15 mouse cellular contexts compared by ENCODE assay signal in the genomic region with DNA sequence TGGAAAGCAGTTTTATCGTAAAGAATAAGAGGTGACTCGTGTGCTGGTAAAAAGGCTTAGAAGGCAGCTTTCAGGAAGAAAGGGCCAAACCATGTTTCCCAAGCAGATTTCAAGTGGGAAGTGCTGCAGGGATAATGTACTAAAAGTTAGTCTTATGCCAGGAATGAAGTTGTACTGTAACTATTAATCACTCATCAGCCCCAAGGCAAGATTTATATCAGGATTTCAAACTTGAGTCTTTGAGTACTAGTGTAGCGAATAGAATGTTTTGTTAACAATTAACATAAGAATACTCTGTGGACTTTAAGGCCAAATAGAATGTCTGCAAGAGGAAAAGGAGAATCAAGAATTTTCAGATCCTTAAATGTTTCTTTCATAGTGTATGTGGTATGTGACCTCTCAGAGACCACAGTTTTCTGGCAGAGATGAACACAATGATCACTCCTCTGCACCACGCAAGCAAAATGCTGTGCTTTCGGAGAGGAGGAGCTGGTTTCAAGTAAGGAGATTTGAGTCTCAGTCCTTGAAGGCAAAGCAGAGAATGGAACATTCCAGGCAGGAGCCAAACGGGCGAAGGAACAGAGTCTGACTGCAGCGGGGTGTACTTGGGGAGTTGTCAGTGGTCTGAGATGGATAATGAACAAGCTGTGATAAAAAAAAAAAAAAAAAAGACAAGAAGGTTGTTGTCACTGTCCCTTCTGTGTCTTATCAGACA. TPM values are rescaled to one million over a fixed set of nuclear protein-coding genes. Genes with fewer than 3 reads are reported as not detected.
DNase-seq lines count a peak whose midpoint lies in the region; ATAC-seq and TF ChIP-seq lines count a peak whose summit lies in the region.
"Had no signal": no experiment of that assay in that cellular context is flagged by ENCODE, and none has a peak within 500 bp of the region (broad histone marks: within the 10 kb centered on the region; RNA-seq: fewer than 3 reads in every experiment).

No protein-coding gene starts in this region.

- intact Hi-C loops in left cerebral cortex, postnatal 36 days (cut with DNase I): no loop called here

- no peaks in the 10 kb centered on the region for H3K36me3 ChIP-seq in stomach, embryonic 15.5 days
- H3K36me3 ChIP-seq in stomach, postnatal 0 days (ENCODE audit: control insufficient read depth, insufficient read depth, low read length): no peaks in the 10 kb centered on the region
- no peaks in the 10 kb centered on the region for H3K36me3 ChIP-seq in midbrain, embryonic 15.5 days (replicated peaks)
- H3K36me3 ChIP-seq: heart, embryonic 12.5 days; hindbrain, embryonic 12.5 days; neural tube, embryonic 13.5 days had no signal

- 54% methylated on average over 8 of the region's 8 CpGs for WGBS in stomach, embryonic 15.5 days
- WGBS in stomach, postnatal 0 days: 45% methylated on average over 8 of the region's 8 CpGs
- WGBS in midbrain, embryonic 15.5 days: 79% methylated on average over 8 of the region's 8 CpGs

- TF ChIP-seq CTCF in stomach, postnatal 0 days (IDR thresholded peaks at IDR 0.05; ENCODE audit: low read depth): no peak

- 0 out of 2 replicates have a peak overlapping the region, but pooled peaks have one; percentile 26 for H3K27ac ChIP-seq in stomach, embryonic 15.5 days
- no peak overlapping the region for H3K27ac ChIP-seq in stomach, postnatal 0 days (replicated peaks)
- H3K27ac ChIP-seq in midbrain, embryonic 15.5 days: no peak overlapping the region
- H3K27ac ChIP-seq: hindbrain, embryonic 12.5 days; macrophage; neural tube, embryonic 13.5 days had no signal

- TF ChIP-seq EP300 in stomach, postnatal 0 days (optimal IDR thresholded peaks at IDR 0.05): no peak

- H3K9me3 ChIP-seq in stomach, embryonic 15.5 days: no peaks in the 10 kb centered on the region
- H3K9me3 ChIP-seq in stomach, postnatal 0 days (ENCODE audit: control insufficient read depth, low read length): no peaks in the 10 kb centered on the region
- H3K9me3 ChIP-seq in midbrain, embryonic 15.5 days: no peaks in the 10 kb centered on the region
- H3K9me3 ChIP-seq: heart, embryonic 12.5 days; hindbrain, embryonic 12.5 days; neural tube, embryonic 13.5 days had no signal

- H3K4me1 ChIP-seq in stomach, embryonic 15.5 days: no peaks in the 10 kb centered on the region
- no peaks in the 10 kb centered on the region for H3K4me1 ChIP-seq in stomach, postnatal 0 days (replicated peaks; ENCODE audit: control insufficient read depth, insufficient read depth)
- H3K4me1 ChIP-seq in midbrain, embryonic 15.5 days: peaks cover 6% of the 10 kb centered on the region; the same call in 1 of the 2 replicates
- H3K4me1 ChIP-seq: heart, embryonic 12.5 days had no signal

- ATAC-seq in stomach, embryonic 15.5 days (ENCODE audit: insufficient read depth, low FRiP score, low read depth): no peak
- ATAC-seq in stomach, postnatal 0 days (ENCODE audit: low FRiP score, low TSS enrichment): no peak
- no peak for ATAC-seq in midbrain, embryonic 15.5 days (replicated peaks)
- ATAC-seq: intestine, embryonic 16.5 days; midbrain, embryonic 16.5 days had no signal

- no peak overlapping the region for H3K9ac ChIP-seq in stomach, embryonic 15.5 days
- no peak overlapping the region for H3K9ac ChIP-seq in stomach, postnatal 0 days (ENCODE audit: low read length)
- no peak overlapping the region for H3K9ac ChIP-seq in midbrain, embryonic 15.5 days
- H3K9ac ChIP-seq: heart, embryonic 12.5 days; hindbrain, embryonic 12.5 days; neural tube, embryonic 13.5 days had no signal

- no peak overlapping the region for H3K4me3 ChIP-seq in stomach, embryonic 15.5 days (replicated peaks)
- no peak overlapping the region for H3K4me3 ChIP-seq in stomach, postnatal 0 days (ENCODE audit: low read depth, low read length)
- H3K4me3 ChIP-seq in midbrain, embryonic 15.5 days: no peak overlapping the region
- H3K4me3 ChIP-seq: heart, embryonic 12.5 days; hindbrain, embryonic 12.5 days; neural tube, embryonic 13.5 days had no signal

- no peak for DNase-seq in stomach, postnatal 0 days (ENCODE audit: low spot score)
- peak; percentile 26 for DNase-seq in kidney, adult 11 months
- DNase-seq in kidney, postnatal 10 days: peak; percentile 36
- DNase-seq in left cerebral cortex, postnatal 36 days (ENCODE audit: low spot score in 2 of 2): no peak
- no peak for DNase-seq in layer of hippocampus, postnatal 36 days
- DNase-seq: cerebellum, adult 11 months; thymus, postnatal 14 days had no signal

- H3K27me3 ChIP-seq in stomach, embryonic 15.5 days (replicated peaks): no peaks in the 10 kb centered on the region; the same call in 1 of the 2 replicates
- no peaks in the 10 kb centered on the region for H3K27me3 ChIP-seq in stomach, postnatal 0 days (ENCODE audit: control insufficient read depth, insufficient read depth, low read length)
- no peaks in the 10 kb centered on the region for H3K27me3 ChIP-seq in midbrain, embryonic 15.5 days (replicated peaks)
- H3K27me3 ChIP-seq: heart, embryonic 12.5 days; hindbrain, embryonic 12.5 days; neural tube, embryonic 13.5 days had no signal

- H3K4me2 ChIP-seq in stomach, embryonic 15.5 days: no peak overlapping the region
- no peak overlapping the region for H3K4me2 ChIP-seq in stomach, postnatal 0 days (replicated peaks; ENCODE audit: low read depth)
- no peak overlapping the region for H3K4me2 ChIP-seq in midbrain, embryonic 15.5 days
- H3K4me2 ChIP-seq: heart, embryonic 12.5 days; hindbrain, embryonic 12.5 days; neural tube, embryonic 13.5 days had no signal

RNA-seq across cellular contexts. Expression of a gene that starts 21.9 kb away (rescaled TPM):
- 21.7 and 22.6 TPM in 2 replicates for polyA plus RNA-seq in stomach, embryonic 15.5 days (2015; fragmentation: Nextera tagmentation; extraction: Ambion mirVana)
- 17.7 and 23.5 TPM in 2 replicates for polyA plus RNA-seq in stomach, postnatal 0 days (2015; fragmentation: Nextera tagmentation; extraction: Ambion mirVana)
- 0.77 and 1.4 TPM in 2 replicates for polyA plus RNA-seq in midbrain, embryonic 15.5 days (2015; fragmentation: Nextera tagmentation; extraction: Ambion mirVana)
- 1 to 10 TPM; 2.5 to 2.8 TPM for total RNA-seq in left cerebral cortex, postnatal 36 days (2021)
- 1 to 10 TPM; 1.5 to 2.7 TPM for total RNA-seq in layer of hippocampus, postnatal 36 days (2021)

RNA-seq across cellular contexts. Expression of a gene that starts 48.3 kb away (rescaled TPM):
- polyA plus RNA-seq in stomach, embryonic 15.5 days (2015; fragmentation: Nextera tagmentation; extraction: Ambion mirVana): 66.2 and 69.0 TPM in 2 replicates
- polyA plus RNA-seq in stomach, postnatal 0 days (2015; fragmentation: Nextera tagmentation; extraction: Ambion mirVana): 29.8 and 32.6 TPM in 2 replicates
- 113 and 115 TPM in 2 replicates for polyA plus RNA-seq in midbrain, embryonic 15.5 days (2015; fragmentation: Nextera tagmentation; extraction: Ambion mirVana)
- 10 to 100 TPM; 29.5 to 34.9 TPM for total RNA-seq in left cerebral cortex, postnatal 36 days (2021)
- total RNA-seq in layer of hippocampus, postnatal 36 days (2021): 10 to 100 TPM; 36.9 to 43.6 TPM

Comparison
In these comparisons a context has a peak if more than half of its experiments do, and no peak if none do; other contexts are left out.
1. DNase-seq: peak in kidney, adult 11 months (single experiment) and kidney, postnatal 10 days (single experiment); none in stomach, postnatal 0 days (single experiment), left cerebral cortex, postnatal 36 days (0 of 2) and layer of hippocampus, postnatal 36 days (0 of 2).